Mouse (Mus musculus): ENCODE data around the gene Cdh3. TPM values are rescaled to one million over a fixed set of nuclear protein-coding genes. Genes with fewer than 3 reads are reported as not detected.

Cdh3 gene
- polyA plus RNA-seq, 1 experiment from 2014 or later, result 15.5 TPM

- Histone ChIP-seq H3K9ac (no peak overlapping the region), H3K27me3 (ENCODE audit: insufficient read depth, low read length) (peaks cover 16% of the 10 kb centered on the region), H3K9me3 (ENCODE audit: low read depth, low read length) (no peaks in the 10 kb centered on the region), H3K4me3 (ENCODE audit: low read depth, low read length) (no peak overlapping the region), H3K27ac (ENCODE audit: low read depth) (peak overlapping the region; percentile 18; the same call in 1 of the 2 replicates), H3K4me2 (no peak overlapping the region), H3K4me1 (ENCODE audit: insufficient read depth) (peaks cover 19% of the 10 kb centered on the region), H3K36me3 (ENCODE audit: insufficient read depth) (no peaks in the 10 kb centered on the region)
- no peak for TF ChIP-seq CTCF (IDR thresholded peaks at IDR 0.05; ENCODE audit: low read depth)
- DNase-seq (peak; percentile 40), ATAC-seq (ENCODE audit: insufficient read depth) (no peak)
- WGBS, result 44% methylated on average over 10 of the region's 10 CpGs
These were observed 5.2 kb upstream of the Cdh3 start for GRCm38 (mm10) chr8:106505328-106505965.

DNA sequence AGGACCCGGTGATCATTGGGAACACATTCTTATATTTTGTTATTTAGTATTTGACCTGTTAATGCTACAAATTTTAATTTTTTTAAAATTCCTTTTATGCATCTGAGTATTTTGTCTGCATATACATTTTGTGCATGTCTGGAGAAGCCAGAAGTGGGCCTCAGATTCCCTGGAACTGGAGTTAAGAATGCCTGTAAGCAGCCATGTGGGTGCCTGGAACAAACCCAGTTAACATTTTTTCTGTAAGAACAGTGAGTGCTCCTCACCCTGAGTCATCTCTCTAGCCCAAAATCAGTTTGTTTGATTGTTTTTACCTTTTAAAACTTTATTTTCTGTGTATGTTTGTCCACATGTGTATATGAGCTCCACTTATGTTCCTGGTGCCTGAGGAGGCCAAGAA is 4.6 kb upstream of the Cdh3 start:
- Histone ChIP-seq H3K9ac (no peak overlapping the region), H3K36me3 (ENCODE audit: insufficient read depth) (no peaks in the 10 kb centered on the region), H3K27me3 (ENCODE audit: insufficient read depth, low read length) (peaks cover 22% of the 10 kb centered on the region), H3K27ac (ENCODE audit: low read depth) (no peak overlapping the region), H3K9me3 (ENCODE audit: low read depth, low read length) (no peaks in the 10 kb centered on the region), H3K4me1 (ENCODE audit: insufficient read depth) (peaks cover 19% of the 10 kb centered on the region), H3K4me3 (ENCODE audit: low read depth, low read length) (no peak overlapping the region), H3K4me2 (no peak overlapping the region)
- ATAC-seq (ENCODE audit: insufficient read depth) (no peak), DNase-seq (no peak)
- 89% methylated on average over 1 of the region's 1 CpGs for WGBS
- no peak for TF ChIP-seq CTCF (IDR thresholded peaks at IDR 0.05; ENCODE audit: low read depth)

DNA sequence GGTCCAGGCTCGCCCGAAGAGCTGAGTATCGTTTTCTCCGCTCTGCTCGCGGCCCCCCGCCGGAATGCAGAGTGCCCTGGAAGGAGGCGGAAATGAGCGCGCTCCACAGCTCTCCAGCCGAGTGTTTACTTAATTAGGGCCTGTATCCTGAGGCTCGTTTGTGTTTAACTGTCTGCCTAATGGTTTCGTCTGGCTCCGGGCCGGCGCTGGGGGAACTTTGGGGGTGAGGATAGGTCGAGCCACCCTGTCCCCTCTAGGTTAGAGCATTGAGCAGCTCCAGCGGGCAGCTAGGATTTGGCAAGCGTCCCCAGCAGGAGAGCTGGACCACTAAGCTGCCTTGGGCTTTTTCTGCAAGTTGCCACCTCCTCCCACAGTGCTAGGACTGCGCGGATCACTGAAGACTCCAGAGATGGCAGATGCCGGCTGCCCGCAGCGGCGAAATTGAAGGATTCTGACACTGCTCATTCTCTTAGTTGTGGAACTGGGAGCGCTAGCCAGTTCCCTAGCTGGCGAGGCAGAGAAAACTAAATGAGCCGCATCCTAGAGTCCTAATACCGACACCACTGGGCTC is 2.8 kb upstream of the Cdh3 start:
- TF ChIP-seq CTCF (IDR thresholded peaks at IDR 0.05; ENCODE audit: low read depth), result no peak
- Histone ChIP-seq H3K9me3 (ENCODE audit: low read depth, low read length) (no peaks in the 10 kb centered on the region), H3K9ac (peak overlapping the region; percentile 42; the same call in 1 of the 2 replicates), H3K4me1 (ENCODE audit: insufficient read depth) (peaks cover 19% of the 10 kb centered on the region), H3K27ac (ENCODE audit: low read depth) (peak overlapping the region; percentile 83), H3K4me3 (ENCODE audit: low read depth, low read length) (peak overlapping the region; percentile 32), H3K4me2 (peak overlapping the region; percentile 78), H3K27me3 (ENCODE audit: insufficient read depth, low read length) (peaks cover 30% of the 10 kb centered on the region), H3K36me3 (ENCODE audit: insufficient read depth) (no peaks in the 10 kb centered on the region)
- ATAC-seq (ENCODE audit: insufficient read depth), result peak; percentile 81
- peak; percentile 91 for DNase-seq
- WGBS, result 2% methylated on average over 30 of the region's 30 CpGs

GRCm38 (mm10) chr8:106508456-106508855 is 2.2 kb upstream of the Cdh3 start:
- Histone ChIP-seq H3K4me1 (ENCODE audit: insufficient read depth) (peaks cover 19% of the 10 kb centered on the region), H3K9ac (no peak overlapping the region), H3K36me3 (ENCODE audit: insufficient read depth) (no peaks in the 10 kb centered on the region), H3K4me2 (peak overlapping the region; percentile 78), H3K4me3 (ENCODE audit: low read depth, low read length) (no peak overlapping the region), H3K27ac (ENCODE audit: low read depth) (no peak overlapping the region), H3K27me3 (ENCODE audit: insufficient read depth, low read length) (peaks cover 30% of the 10 kb centered on the region), H3K9me3 (ENCODE audit: low read depth, low read length) (no peaks in the 10 kb centered on the region)
- no peak for DNase-seq
- no peak for TF ChIP-seq CTCF (IDR thresholded peaks at IDR 0.05; ENCODE audit: low read depth)
- ATAC-seq (ENCODE audit: insufficient read depth), result no peak
- 26% methylated on average over 3 of the region's 3 CpGs for WGBS

DNA sequence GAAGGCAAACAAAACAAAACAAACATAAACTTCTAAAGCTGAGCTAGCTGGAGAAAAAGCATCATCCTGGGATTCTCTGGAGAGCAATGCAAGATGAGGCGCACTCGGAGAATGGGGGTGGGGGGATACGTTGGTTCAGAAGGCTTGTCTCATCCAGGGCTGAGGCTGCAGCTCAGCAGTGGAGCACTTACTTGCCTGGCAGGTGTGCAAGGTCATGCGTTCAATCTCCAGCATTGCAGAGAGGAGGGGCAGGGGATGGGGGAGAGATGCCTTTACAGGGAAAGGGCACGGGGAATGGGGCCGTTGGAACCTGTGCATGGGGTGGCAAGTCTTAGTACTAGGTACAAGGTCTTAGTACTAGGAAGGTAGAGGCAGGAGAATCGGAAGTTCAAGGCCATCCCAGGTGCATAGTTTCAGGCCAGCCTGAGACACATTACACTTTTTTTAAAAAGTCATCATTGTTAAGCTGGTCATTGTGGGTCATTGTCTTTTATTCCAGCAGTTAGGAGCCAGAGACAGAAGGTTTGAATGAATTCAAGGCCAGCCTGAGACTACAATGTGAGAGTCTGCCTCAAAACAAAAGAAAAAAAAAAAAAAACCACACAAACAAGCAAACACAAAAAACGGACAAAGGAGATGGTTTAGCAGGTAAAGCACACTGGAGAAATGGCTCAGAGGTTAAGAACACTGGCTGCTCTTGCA is 1.5 kb upstream of the Cdh3 start:
- H3K9me3 ChIP-seq (ENCODE audit: low read depth, low read length), result no peaks in the 10 kb centered on the region
- no peak overlapping the region for H3K4me2 ChIP-seq
- 60% methylated on average over 8 of the region's 8 CpGs for WGBS
- peaks cover 19% of the 10 kb centered on the region for H3K4me1 ChIP-seq (ENCODE audit: insufficient read depth)
- DNase-seq (no peak), ATAC-seq (ENCODE audit: insufficient read depth) (no peak)
- no peak overlapping the region for H3K27ac ChIP-seq (ENCODE audit: low read depth)
- H3K36me3 ChIP-seq (ENCODE audit: insufficient read depth), result no peaks in the 10 kb centered on the region
- peaks cover 30% of the 10 kb centered on the region for H3K27me3 ChIP-seq (ENCODE audit: insufficient read depth, low read length)
- no peak overlapping the region for H3K9ac ChIP-seq
- H3K4me3 ChIP-seq (ENCODE audit: low read depth, low read length), result no peak overlapping the region
- no peak for TF ChIP-seq CTCF (IDR thresholded peaks at IDR 0.05; ENCODE audit: low read depth)

DNA sequence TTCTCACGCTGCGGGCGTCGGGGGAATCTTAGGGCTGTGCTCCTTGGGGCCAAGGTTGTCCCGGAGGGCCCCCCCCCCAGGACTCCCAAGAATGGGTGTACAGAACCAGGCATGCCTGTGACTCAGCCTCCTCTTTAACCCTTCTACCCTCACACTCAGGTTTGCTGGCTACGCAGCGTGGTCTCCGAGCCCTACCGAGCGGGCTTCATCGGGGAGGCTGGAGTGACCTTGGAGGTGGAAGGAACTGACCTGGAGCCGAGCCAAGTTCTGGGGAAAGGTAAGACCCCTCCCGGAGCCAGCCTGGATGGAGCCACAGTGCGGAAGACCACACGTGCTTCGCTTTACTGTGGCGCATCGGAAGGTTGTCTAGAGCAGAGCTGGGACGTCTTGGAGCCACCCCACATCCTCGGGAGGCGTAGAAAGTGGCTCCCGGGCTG is 392 bp downstream of the Cdh3 start:
- Histone ChIP-seq H3K9me3 (ENCODE audit: low read depth, low read length) (no peaks in the 10 kb centered on the region), H3K36me3 (ENCODE audit: insufficient read depth) (0 out of 2 replicates have a peak, but pooled peaks cover 8% of the 10 kb centered on the region), H3K4me2 (peak overlapping the region; percentile 67), H3K9ac (peak overlapping the region; percentile 54), H3K27ac (ENCODE audit: low read depth) (peak overlapping the region; percentile 83), H3K27me3 (ENCODE audit: insufficient read depth, low read length) (peaks cover 30% of the 10 kb centered on the region), H3K4me3 (ENCODE audit: low read depth, low read length) (peak overlapping the region; percentile 48), H3K4me1 (ENCODE audit: insufficient read depth) (peaks cover 19% of the 10 kb centered on the region)
- ATAC-seq (ENCODE audit: insufficient read depth), result peak; percentile 32
- no peak for TF ChIP-seq CTCF (IDR thresholded peaks at IDR 0.05; ENCODE audit: low read depth)
- WGBS, result 0% methylated on average over 22 of the region's 22 CpGs
- DNase-seq, result peak; percentile 50

DNA sequence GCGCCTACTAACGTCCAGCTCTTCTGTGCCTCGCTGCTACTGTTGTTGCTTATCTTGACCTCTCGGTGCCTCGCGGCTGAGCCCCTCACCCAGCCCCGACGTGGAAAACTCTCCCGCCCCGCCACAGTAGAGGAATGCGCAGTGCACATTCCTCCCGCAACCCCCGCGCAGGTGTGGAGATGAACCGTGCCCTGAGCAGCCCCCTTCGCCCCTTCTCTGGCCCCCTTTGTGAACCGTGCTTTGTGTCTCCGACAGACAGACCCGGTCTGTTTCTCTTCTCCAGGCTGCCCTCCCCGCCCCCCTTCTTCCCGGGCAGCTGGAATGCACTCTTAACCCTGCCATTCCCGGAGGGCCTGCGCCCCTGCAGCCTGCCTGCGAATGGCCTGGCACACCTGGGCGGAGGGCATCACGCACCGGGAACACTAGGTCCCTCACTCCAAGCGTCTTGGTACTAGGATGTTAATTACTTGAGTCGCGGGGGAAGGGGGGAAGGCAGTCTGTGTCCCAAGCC is 895 bp downstream of the Cdh3 start:
- DNase-seq (peak; percentile 52), ATAC-seq (ENCODE audit: insufficient read depth) (peak; percentile 18)
- TF ChIP-seq CTCF (IDR thresholded peaks at IDR 0.05; ENCODE audit: low read depth), result no peak
- peak overlapping the region; percentile 48 for H3K4me3 ChIP-seq (ENCODE audit: low read depth, low read length)
- H3K9me3 ChIP-seq (ENCODE audit: low read depth, low read length), result no peaks in the 10 kb centered on the region
- peak overlapping the region; percentile 83; the same call in 1 of the 2 replicates for H3K27ac ChIP-seq (ENCODE audit: low read depth)
- peaks cover 30% of the 10 kb centered on the region for H3K27me3 ChIP-seq (ENCODE audit: insufficient read depth, low read length)
- 0 out of 2 replicates have a peak, but pooled peaks cover 8% of the 10 kb centered on the region for H3K36me3 ChIP-seq (ENCODE audit: insufficient read depth)
- H3K4me1 ChIP-seq (ENCODE audit: insufficient read depth), result peaks cover 23% of the 10 kb centered on the region
- H3K9ac ChIP-seq, result peak overlapping the region; percentile 54
- under 1% methylated on average over 30 of the region's 30 CpGs for WGBS
- peak overlapping the region; percentile 67 for H3K4me2 ChIP-seq

Data from lung, embryonic 14.5 days (tissue).